Comparison of ENCODE assay signal across 8 mouse cellular contexts in genomic region chr3:142282706-142283105, GRCm38 (mm10).
A peak's percentile ranks its signal among the peaks of the same experiment; 100 is the strongest.
DNase-seq lines count a peak whose midpoint lies in the region; ATAC-seq and TF ChIP-seq lines count a peak whose summit lies in the region.

No protein-coding gene starts in this region.

- peak; percentile 39 for TF ChIP-seq CTCF in E14TG2a.4 (conservative IDR thresholded peaks at IDR 0.05; ENCODE audit: low read length)
- peak; percentile 83 for TF ChIP-seq CTCF in brain, embryonic 14.5 days (IDR thresholded peaks at IDR 0.05; ENCODE audit: borderline replicate concordance, extremely low read depth, insufficient read depth, insufficient read length)
- TF ChIP-seq CTCF in liver, postnatal 0 days (IDR thresholded peaks at IDR 0.05; ENCODE audit: low read depth) = peak; percentile 68

- intact Hi-C loops in heart, postnatal 14 days (cut with DNase I) = no loop called here

- no peaks in the 10 kb centered on the region for H3K9me3 ChIP-seq in E14TG2a.4 (ENCODE audit: low read length)
- no peaks in the 10 kb centered on the region for H3K9me3 ChIP-seq in erythroblast, embryonic 14.5 days (ENCODE audit: control insufficient read depth, low read length)
- no peaks in the 10 kb centered on the region for H3K9me3 ChIP-seq in liver, postnatal 0 days (ENCODE audit: low read length)
- no peaks in the 10 kb centered on the region for H3K9me3 ChIP-seq in neural tube, embryonic 13.5 days

- TF ChIP-seq POLR2A in brain, embryonic 14.5 days (IDR thresholded peaks at IDR 0.05; ENCODE audit: borderline replicate concordance, extremely low read depth, insufficient read depth, insufficient read length, poor library complexity, severe bottlenecking) = no peak

- ATAC-seq in liver, postnatal 0 days = peak; percentile 62; the same call in 1 of the 2 replicates
- peak; percentile 76 for ATAC-seq in neural tube, embryonic 13.5 days (ENCODE audit: low read depth)

- H3K9ac ChIP-seq in liver, postnatal 0 days (replicated peaks) = no peak overlapping the region
- H3K9ac ChIP-seq in neural tube, embryonic 13.5 days = 0 out of 2 replicates have a peak overlapping the region, but pooled peaks have one; percentile 26

- H3K27me3 ChIP-seq in E14TG2a.4 (ENCODE audit: insufficient read depth, low read length) = no peaks in the 10 kb centered on the region
- no peaks in the 10 kb centered on the region for H3K27me3 ChIP-seq in erythroblast, embryonic 14.5 days (ENCODE audit: control insufficient read depth)
- H3K27me3 ChIP-seq in liver, postnatal 0 days (ENCODE audit: insufficient read depth, low read length) = no peaks in the 10 kb centered on the region
- H3K27me3 ChIP-seq in neural tube, embryonic 13.5 days = no peaks in the 10 kb centered on the region

- H3K4me1 ChIP-seq in E14TG2a.4 (replicated peaks; ENCODE audit: low read depth, low read length) = peaks cover 7% of the 10 kb centered on the region
- peaks cover 27% of the 10 kb centered on the region for H3K4me1 ChIP-seq in erythroblast, embryonic 14.5 days (ENCODE audit: control insufficient read depth)
- H3K4me1 ChIP-seq in liver, postnatal 0 days (ENCODE audit: insufficient read depth) = peaks cover 7% of the 10 kb centered on the region
- 0 out of 2 replicates have a peak, but pooled peaks cover 2% of the 10 kb centered on the region for H3K4me1 ChIP-seq in neural tube, embryonic 13.5 days (replicated peaks)

- H3K36me3 ChIP-seq in E14TG2a.4 (ENCODE audit: insufficient read depth, low read length) = peaks cover 5% of the 10 kb centered on the region; the same call in 1 of the 2 replicates
- no peaks in the 10 kb centered on the region for H3K36me3 ChIP-seq in erythroblast, embryonic 14.5 days (ENCODE audit: control insufficient read depth)
- H3K36me3 ChIP-seq in liver, postnatal 0 days (replicated peaks; ENCODE audit: insufficient read depth, low read length) = peaks cover 6% of the 10 kb centered on the region
- no peaks in the 10 kb centered on the region for H3K36me3 ChIP-seq in neural tube, embryonic 13.5 days

- 33% methylated on average over 9 of the region's 9 CpGs for whole genome bisulfite sequencing in liver, postnatal 0 days (ENCODE audit: insufficient replicate concordance)
- WGBS in neural tube, embryonic 13.5 days = 55% methylated on average over 9 of the region's 9 CpGs

- no peak for TF ChIP-seq EP300 in liver, postnatal 0 days (IDR thresholded peaks at IDR 0.05; ENCODE audit: low read depth)

- peak; percentile 85 for DNase-seq in brain, embryonic 14.5 days (ENCODE audit: low read depth)
- peak; percentile 33 to 64 for DNase-seq in heart, postnatal 14 days
- DNase-seq in layer of hippocampus, adult 18-20 months (ENCODE audit: low spot score in 2 of 2) = peak; percentile 30 to 83
- peak; percentile 30 for DNase-seq in liver, postnatal 0 days
- DNase-seq in thymus, adult 18-20 months = peak; percentile 24 to 36

- no peak overlapping the region for H3K27ac ChIP-seq in liver, postnatal 0 days (ENCODE audit: low read depth)
- no peak overlapping the region for H3K27ac ChIP-seq in neural tube, embryonic 13.5 days (replicated peaks)

- no peak overlapping the region for H3K4me3 ChIP-seq in E14TG2a.4 (replicated peaks; ENCODE audit: low read length)
- peak overlapping the region; percentile 57 for H3K4me3 ChIP-seq in erythroblast, embryonic 14.5 days (replicated peaks)
- no peak overlapping the region for H3K4me3 ChIP-seq in liver, postnatal 0 days (ENCODE audit: low read depth, low read length)
- H3K4me3 ChIP-seq in neural tube, embryonic 13.5 days = no peak overlapping the region

- H3K4me2 ChIP-seq in liver, postnatal 0 days (ENCODE audit: low read depth, low read length) = peak overlapping the region; percentile 45
- H3K4me2 ChIP-seq in neural tube, embryonic 13.5 days = peak overlapping the region; percentile 24; the same call in 1 of the 2 replicates

Comparison
In these comparisons a context has a peak if more than half of its experiments do, and no peak if none do; other contexts are left out.
1. DNase-seq: peak in every context shown above with its lines; median percentile 85 in brain, embryonic 14.5 days; 56 in layer of hippocampus, adult 18-20 months; 48 in heart, postnatal 14 days; 30 in liver, postnatal 0 days; 30 in thymus, adult 18-20 months.